Mouse (Mus musculus): ENCODE measurements around the gene Smyd1.
"Not testable (repeated sequence)": the region's sequence is repeated elsewhere in the genome, so short reads cannot be mapped to it uniquely, and the experiment has no call there.

GRCm38 (mm10) chr6:71331491-71331890 lies 9.5 kb upstream of the Smyd1 start:
- not testable (repeated sequence) for TF ChIP-seq CTCF (IDR thresholded peaks at IDR 0.05; ENCODE audit: low read depth); EP300 (optimal IDR thresholded peaks at IDR 0.05)
